Mouse (Mus musculus): ENCODE results near the gene Bgn.

DNA sequence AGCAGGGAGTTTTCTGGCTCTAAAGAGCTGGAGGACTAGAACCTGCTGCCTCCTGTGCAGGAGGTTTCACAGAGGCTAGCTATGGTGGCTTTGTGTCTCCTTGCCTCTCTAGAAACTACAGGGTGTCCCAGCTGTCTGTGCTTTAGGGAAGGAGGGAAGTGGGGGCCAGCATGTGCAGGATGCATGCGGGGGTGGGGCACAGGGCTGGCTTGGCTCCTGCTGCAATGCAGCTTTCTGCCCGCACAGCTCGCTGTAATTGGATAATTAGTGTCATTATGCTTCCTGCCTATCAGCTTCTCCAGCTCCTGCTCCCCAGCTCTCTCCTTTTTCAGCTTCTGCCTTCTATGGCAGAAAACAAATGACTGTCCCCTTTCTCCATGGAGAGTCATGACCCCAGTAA lies 29.5 kb downstream of the Bgn start:
- TF ChIP-seq CTCF (conservative IDR thresholded peaks at IDR 0.05; ENCODE audit: low read length), result no peak
- TF ChIP-seq NANOG (IDR thresholded peaks at IDR 0.05; ENCODE audit: borderline replicate concordance, low read length), result no peak
- no peak for TF ChIP-seq POU5F1 (IDR thresholded peaks at IDR 0.05; ENCODE audit: borderline replicate concordance, low read length)
